In genomic region chr8:122014606-122015005, GRCm38 (mm10) we compare ENCODE assay signal across 20 mouse cellular contexts.
DNase-seq lines count a peak whose midpoint lies in the region; ATAC-seq and TF ChIP-seq lines count a peak whose summit lies in the region.
"Had no signal": no experiment of that assay in that cellular context is flagged by ENCODE, and none has a peak within 500 bp of the region (broad histone marks: within the 10 kb centered on the region; RNA-seq: fewer than 3 reads in every experiment).

No protein-coding gene starts in this region.

- no peak for TF ChIP-seq CTCF in left cerebral cortex, adult 2 months (IDR thresholded peaks at IDR 0.05)

- DNase-seq in frontal cortex, postnatal 25 days (ENCODE audit: low spot score in 2 of 2), result no peak
- DNase-seq in left cerebral cortex, adult 2 months (ENCODE audit: extremely low spot score in 1 of 2, low spot score in 2 of 2), result no peak
- no peak for DNase-seq in left cerebral cortex, adult 11 months (ENCODE audit: low spot score)
- DNase-seq in brain, adult 2 months (ENCODE audit: low read depth, low spot score), result peak; percentile 79
- DNase-seq in adrenal gland, adult 8-10 months, result no peak
- no peak for DNase-seq in spleen, adult 18-20 months
- DNase-seq: adrenal gland, adult 2 months; adrenal gland, postnatal 36 days; cerebellum, adult 11-12 months; cerebellum, adult 9-10 months; cerebellum, postnatal 25 days; gastrocnemius, postnatal 10 days; heart, adult 18-20 months had no signal

- peak; percentile 38 for ATAC-seq in frontal cortex, adult (ENCODE audit: low TSS enrichment)
- ATAC-seq: activated CD4-positive, CD25-positive, alpha-beta regulatory T cell, adult 4 months; Patski had no signal

- H3K27ac ChIP-seq in left cerebral cortex, adult 2 months, result peak overlapping the region; percentile 22; the same call in 1 of the 2 replicates
- H3K27ac ChIP-seq: embryonic facial prominence, embryonic 13.5 days; forebrain, embryonic 12.5 days; hindbrain, embryonic 10.5 days; hindbrain, embryonic 15.5 days had no signal

- intact Hi-C loops in left cerebral cortex, adult 2 months (cut with DNase I), result no loop called here

- H3K4me3 ChIP-seq in left cerebral cortex, adult 2 months, result no peak overlapping the region
- H3K4me3 ChIP-seq: embryonic facial prominence, embryonic 13.5 days; forebrain, embryonic 12.5 days; hindbrain, embryonic 10.5 days; hindbrain, embryonic 15.5 days had no signal
